Mouse (Mus musculus) effector memory CD4-positive, alpha-beta T cell, adult 5 months (primary cell): ENCODE results near the gene Gm27179. TPM values are rescaled to one million over a fixed set of nuclear protein-coding genes. Genes with fewer than 3 reads are reported as not detected.

Experiments
- polyA plus RNA-seq: library from polyadenylated mRNA; unstranded; fragments of 100-300 nt; shearing (Covaris generic); gene quantifications from one replicate; pipeline ENCODE4 v1.2.1, GENCODE M21; 2017

Gene Gm27179
- polyA plus RNA-seq, result not detected

DNA sequence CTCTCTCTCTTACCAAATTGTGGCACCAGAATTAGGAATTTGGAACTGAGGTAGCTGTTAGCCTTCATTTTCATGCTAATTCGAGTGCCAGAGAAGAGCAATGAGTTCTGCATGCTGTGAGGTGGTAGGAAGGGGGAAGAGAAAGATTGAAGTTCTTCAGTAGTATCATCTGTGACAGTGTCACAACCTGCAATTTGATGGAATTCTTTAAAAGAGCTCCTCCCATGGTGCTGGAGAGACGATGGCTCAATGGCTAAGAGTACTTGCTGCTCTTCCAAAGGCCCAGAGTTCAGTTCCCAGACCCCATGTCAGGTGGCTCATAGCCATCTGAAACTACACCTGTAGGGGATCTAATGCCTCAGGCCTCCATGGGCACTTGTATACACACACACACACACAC, at the start of gene Gm27179:
Gm27179 (minus strand) TSS at position 101 of the 400 bp plus-strand sequence.

DNA sequence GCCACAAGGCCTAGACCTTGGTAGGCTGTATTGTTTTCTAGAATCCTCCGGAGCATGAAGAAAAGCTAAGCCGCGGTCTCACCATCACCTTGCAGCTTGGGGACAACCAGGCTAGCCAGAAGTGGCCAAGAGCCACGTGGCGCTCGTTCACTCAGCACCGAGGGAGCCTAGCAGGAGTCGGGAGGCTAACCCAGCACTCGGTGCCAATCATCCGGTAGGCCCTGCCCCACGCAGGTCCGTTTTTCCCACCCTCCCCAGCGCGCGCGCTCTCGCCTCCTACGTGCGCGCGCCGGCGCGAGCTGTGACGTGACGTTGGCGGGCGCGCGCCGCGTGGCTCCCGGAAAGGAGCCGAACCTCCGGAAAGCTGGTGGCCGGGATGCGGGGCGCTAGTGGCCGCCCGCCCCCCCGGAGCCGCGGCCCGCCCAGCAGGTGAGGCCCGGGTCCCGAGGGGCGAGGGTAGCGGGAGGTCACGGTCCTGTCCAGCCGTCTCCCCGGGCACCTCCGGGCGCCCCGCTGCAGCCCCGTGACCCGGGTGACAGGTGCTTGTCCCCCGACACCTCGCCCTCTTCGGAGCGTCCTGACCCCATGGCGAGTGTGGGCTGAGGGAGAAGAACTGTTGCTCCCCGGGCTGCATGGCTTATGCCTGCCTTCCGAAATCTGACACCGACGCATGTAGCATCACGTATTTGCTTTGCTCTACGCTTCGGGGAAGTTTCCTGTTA, 42.9 kb upstream of the Gm27179 start, which contains the start of gene Entpd4b:
Entpd4b (plus strand) TSS at position 315 of the 722 bp plus-strand sequence.

DNA sequence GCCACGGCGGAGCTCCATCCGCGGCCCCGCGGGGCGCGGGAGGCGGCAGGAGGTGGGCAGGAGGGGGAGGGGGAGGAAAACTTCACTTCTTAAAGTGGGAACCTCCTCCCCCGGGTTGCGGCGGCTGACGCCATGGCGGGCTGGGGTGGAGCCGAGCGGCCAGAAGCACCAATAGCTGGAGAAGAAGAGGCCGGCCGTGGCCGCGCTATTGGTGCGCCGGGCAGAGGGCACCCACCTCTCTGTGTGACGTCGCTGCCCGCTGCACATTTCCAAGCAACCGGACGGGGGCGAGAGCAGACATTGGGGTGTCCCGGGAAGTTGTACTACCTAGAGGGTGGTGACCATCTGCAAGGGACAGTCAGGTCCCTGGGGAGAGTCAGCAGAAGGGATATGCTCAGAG, 9.2 kb downstream of the Gm27179 start, which contains the start of gene Gm16867:
Gm16867 (minus strand) TSS at position 189 of the 400 bp plus-strand sequence.

Other genes with a start within 250 kb of the Gm27179 start
- gene Synb, start 218.2 kb downstream of the Gm27179 start, polyA plus RNA-seq, result not detected
- 2.8 TPM for gene Gm16867, start 9.2 kb downstream of the Gm27179 start, polyA plus RNA-seq
- gene Entpd4b, start 42.9 kb upstream of the Gm27179 start, polyA plus RNA-seq, result 29.3 TPM